ENCODE assay signal across 24 mouse cellular contexts in the genomic region with DNA sequence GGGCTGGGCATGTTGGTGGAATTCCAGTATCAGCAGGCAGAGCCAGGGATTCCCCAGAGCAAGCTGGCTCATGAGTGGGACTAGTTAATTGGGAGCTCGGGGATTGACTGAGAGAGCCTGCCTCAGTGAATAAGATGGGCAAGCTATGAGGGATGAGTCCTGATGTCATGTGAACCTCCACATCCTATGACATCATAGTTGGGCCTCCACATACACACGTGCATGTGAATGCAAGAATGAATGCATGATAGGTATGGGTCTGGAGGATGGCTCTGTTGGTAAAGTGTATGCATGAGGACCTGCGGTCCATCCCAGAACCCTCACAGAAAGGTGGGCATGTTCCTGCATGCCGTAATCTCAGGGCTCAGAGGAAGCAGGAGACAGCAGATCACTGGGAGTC. TPM values are rescaled to one million over a fixed set of nuclear protein-coding genes. Genes with fewer than 3 reads are reported as not detected.
DNase-seq lines count a peak whose midpoint lies in the region; ATAC-seq and TF ChIP-seq lines count a peak whose summit lies in the region.
"Had no signal": no experiment of that assay in that cellular context is flagged by ENCODE, and none has a peak within 500 bp of the region (broad histone marks: within the 10 kb centered on the region; RNA-seq: fewer than 3 reads in every experiment).

No protein-coding gene starts in this region.

- H3K4me1 ChIP-seq in kidney, postnatal 0 days (replicated peaks; ENCODE audit: insufficient read depth, low read length), result peaks cover 23% of the 10 kb centered on the region
- H3K4me1 ChIP-seq in thymus, adult 2 months (replicated peaks; ENCODE audit: control insufficient read depth, insufficient read depth, low read length), result peaks cover 47% of the 10 kb centered on the region
- H3K4me1 ChIP-seq in small intestine, adult 2 months (ENCODE audit: control insufficient read depth, insufficient read depth, insufficient read length, low read length), result no peaks in the 10 kb centered on the region; the same call in none of the 2 replicates
- H3K4me1 ChIP-seq: hindbrain, embryonic 15.5 days had no signal

- no peak for ATAC-seq in kidney, postnatal 0 days (replicated peaks; ENCODE audit: low FRiP score, low read depth)
- ATAC-seq in CD4-positive, CD25-positive, alpha-beta regulatory T cell, adult 4 months, result no peak
- ATAC-seq: forebrain, embryonic 14.5 days; forebrain, postnatal 0 days; Patski had no signal

- no peak for DNase-seq in kidney, postnatal 0 days (ENCODE audit: low spot score)
- no peak for DNase-seq in kidney, postnatal 10 days
- DNase-seq in thymus, adult 2 months, result no peak
- no peak for DNase-seq in thymus, postnatal 14 days
- DNase-seq: adrenal gland, postnatal 10 days; adrenal gland, postnatal 36 days; cerebellum, adult 11 months; cerebellum, adult 2 months; cerebellum, adult 9-11 months; cerebellum, postnatal 25 days; forebrain, postnatal 0 days; gastrocnemius, adult 2 months; gastrocnemius, postnatal 14 days; heart, adult 11 months had no signal

- no peak overlapping the region for H3K9ac ChIP-seq in kidney, postnatal 0 days (ENCODE audit: low read depth, low read length)
- H3K9ac ChIP-seq: embryonic facial prominence, embryonic 12.5 days; embryonic facial prominence, embryonic 15.5 days; forebrain, postnatal 0 days; hindbrain, embryonic 12.5 days; hindbrain, embryonic 15.5 days had no signal

- no peak for TF ChIP-seq POLR2A in thymus, adult 2 months (IDR thresholded peaks at IDR 0.05; ENCODE audit: control insufficient read depth, extremely low read depth, insufficient read depth, low read length, poor library complexity)
- TF ChIP-seq POLR2A in small intestine, adult 2 months (IDR thresholded peaks at IDR 0.05; ENCODE audit: low read depth, low read length), result no peak

- no peaks in the 10 kb centered on the region for H3K36me3 ChIP-seq in kidney, postnatal 0 days (ENCODE audit: insufficient read depth, low read length)
- H3K36me3 ChIP-seq in thymus, adult 2 months (ENCODE audit: control insufficient read depth, insufficient read depth, low read length), result no peaks in the 10 kb centered on the region
- no peaks in the 10 kb centered on the region for H3K36me3 ChIP-seq in small intestine, adult 2 months (ENCODE audit: control insufficient read depth, insufficient read depth, low read length)
- H3K36me3 ChIP-seq: embryonic facial prominence, embryonic 12.5 days; embryonic facial prominence, embryonic 15.5 days; G1E; hindbrain, embryonic 12.5 days; hindbrain, embryonic 15.5 days had no signal

- no peak overlapping the region for H3K4me2 ChIP-seq in kidney, postnatal 0 days (ENCODE audit: low read length)
- H3K4me2 ChIP-seq: embryonic facial prominence, embryonic 12.5 days; embryonic facial prominence, embryonic 15.5 days; heart, embryonic 11.5 days; hindbrain, embryonic 12.5 days; hindbrain, embryonic 15.5 days had no signal

- H3K27me3 ChIP-seq in kidney, postnatal 0 days (ENCODE audit: insufficient read depth, low read length), result no peaks in the 10 kb centered on the region
- H3K27me3 ChIP-seq in thymus, adult 2 months (ENCODE audit: control insufficient read depth, insufficient read depth, low read length), result no peaks in the 10 kb centered on the region
- no peaks in the 10 kb centered on the region for H3K27me3 ChIP-seq in small intestine, adult 2 months (ENCODE audit: control insufficient read depth, insufficient read depth, low read length)
- H3K27me3 ChIP-seq: embryonic facial prominence, embryonic 12.5 days; embryonic facial prominence, embryonic 15.5 days; hindbrain, embryonic 12.5 days; hindbrain, embryonic 15.5 days; Patski had no signal

- TF ChIP-seq CTCF in kidney, postnatal 0 days (IDR thresholded peaks at IDR 0.05; ENCODE audit: low read depth), result no peak
- no peak for TF ChIP-seq CTCF in thymus, adult 2 months (IDR thresholded peaks at IDR 0.05; ENCODE audit: borderline replicate concordance, control insufficient read depth, extremely low read depth, insufficient read depth, low read length, poor library complexity)
- TF ChIP-seq CTCF in small intestine, adult 2 months (IDR thresholded peaks at IDR 0.05; ENCODE audit: extremely low read depth, insufficient read length, insufficient replicate concordance, low read depth, low read length), result no peak

- H3K9me3 ChIP-seq in kidney, postnatal 0 days (replicated peaks; ENCODE audit: low read length), result no peaks in the 10 kb centered on the region
- H3K9me3 ChIP-seq: embryonic facial prominence, embryonic 12.5 days; embryonic facial prominence, embryonic 15.5 days; G1E; hindbrain, embryonic 12.5 days; hindbrain, embryonic 15.5 days had no signal

- no peak overlapping the region for H3K4me3 ChIP-seq in kidney, postnatal 0 days (replicated peaks; ENCODE audit: low read depth, low read length)
- no peak overlapping the region for H3K4me3 ChIP-seq in thymus, adult 2 months (ENCODE audit: control insufficient read depth, insufficient read depth, low read length)
- no peak overlapping the region for H3K4me3 ChIP-seq in small intestine, adult 2 months (ENCODE audit: low read depth, low read length)
- H3K4me3 ChIP-seq: embryonic facial prominence, embryonic 12.5 days; embryonic facial prominence, embryonic 15.5 days; gastrocnemius, adult 2 months; hindbrain, embryonic 12.5 days; hindbrain, embryonic 15.5 days had no signal

- WGBS in kidney, postnatal 0 days, result 90% methylated on average over 4 of the region's 4 CpGs
- 88% methylated on average over 4 of the region's 4 CpGs for WGBS in thymus, adult 2 months
- WGBS in small intestine, adult 2 months, result 88% methylated on average over 4 of the region's 4 CpGs

- peak overlapping the region; percentile 75 for H3K27ac ChIP-seq in kidney, postnatal 0 days
- H3K27ac ChIP-seq in thymus, adult 2 months (ENCODE audit: control insufficient read depth, insufficient read depth, low read length), result peak overlapping the region; percentile 87; the same call in 1 of the 2 replicates
- H3K27ac ChIP-seq in small intestine, adult 2 months (ENCODE audit: insufficient read depth, low read depth, low read length), result 0 out of 2 replicates have a peak overlapping the region, but pooled peaks have one; percentile 13
- H3K27ac ChIP-seq: embryonic facial prominence, embryonic 12.5 days; embryonic facial prominence, embryonic 15.5 days; gastrocnemius, adult 2 months; hindbrain, embryonic 12.5 days; hindbrain, embryonic 15.5 days had no signal

RNA-seq across cellular contexts. Expression of gene Hvcn1, which starts 14.5 kb away (rescaled TPM):
- 12.2 and 13.5 TPM in 2 replicates for polyA plus RNA-seq in kidney, postnatal 0 days (2015; fragmentation: Nextera tagmentation; extraction: Ambion mirVana)
- polyA plus RNA-seq in thymus, adult 2 months (2012; rRNA removed), result 43.9 and 49.9 TPM in 2 replicates
- polyA plus RNA-seq in small intestine, adult 2 months (2012; rRNA removed), result 8.1 and 18.6 TPM in 2 replicates
- 100 to 1,000 TPM in 1 of 2 experiments, 10 to 100 TPM in 1; 51.8 to 108 TPM for polyA plus RNA-seq in CD4-positive, CD25-positive, alpha-beta regulatory T cell, adult 4 months (2017; shearing (Covaris generic))

RNA-seq across cellular contexts. Expression of gene Tctn1, which starts 43.2 kb away (rescaled TPM):
- 5.2 and 6.6 TPM in 2 replicates for polyA plus RNA-seq in kidney, postnatal 0 days (2015; fragmentation: Nextera tagmentation; extraction: Ambion mirVana)
- 41.4 and 45.0 TPM in 2 replicates for polyA plus RNA-seq in thymus, adult 2 months (2012; rRNA removed)
- 5.8 and 12.5 TPM in 2 replicates for polyA plus RNA-seq in small intestine, adult 2 months (2012; rRNA removed)
- polyA plus RNA-seq in CD4-positive, CD25-positive, alpha-beta regulatory T cell, adult 4 months (2017; shearing (Covaris generic)), result 1 to 10 TPM; 1.1 to 2.0 TPM

Comparison
In these comparisons a context has a peak if more than half of its experiments do, and no peak if none do; other contexts are left out.
1. H3K27ac ChIP-seq: peak in every context shown above with its lines; median percentile 87 in thymus, adult 2 months; 75 in kidney, postnatal 0 days; 13 in small intestine, adult 2 months.